Mouse (Mus musculus) gastrocnemius, postnatal 14 days (tissue): ENCODE results near the gene Tex21. TPM values are rescaled to one million over a fixed set of nuclear protein-coding genes. Genes with fewer than 3 reads are reported as not detected.

ENCODE experiments used
- DNase-seq: peaks from one replicate; pipeline ENCODE4 v3.0.0; 2021; ENCODE audit warnings: mixed read lengths
- intact Hi-C: fragments of 180-260 bp; cut with DNase I; formaldehyde crosslinking; loops from one replicate; pipeline ENCODE4 v1.15.1; 2025; ENCODE audit warnings: low total_unique reads
- long read RNA-seq, 2 experiments: library from polyadenylated mRNA; stranded (forward); transcript quantifications; one replicate each; pipeline ENCODE4 v2.0.0; 2021
- total RNA-seq, 2 experiments: library from RNA; stranded (reverse); gene quantifications; 2 replicates each; pipeline ENCODE4 v1.2.3; 2021

The Tex21 gene
- total RNA-seq, result not detected
- long read RNA-seq, experiment 1, result 0 reads
- long read RNA-seq, experiment 2, result 0 reads

DNA sequence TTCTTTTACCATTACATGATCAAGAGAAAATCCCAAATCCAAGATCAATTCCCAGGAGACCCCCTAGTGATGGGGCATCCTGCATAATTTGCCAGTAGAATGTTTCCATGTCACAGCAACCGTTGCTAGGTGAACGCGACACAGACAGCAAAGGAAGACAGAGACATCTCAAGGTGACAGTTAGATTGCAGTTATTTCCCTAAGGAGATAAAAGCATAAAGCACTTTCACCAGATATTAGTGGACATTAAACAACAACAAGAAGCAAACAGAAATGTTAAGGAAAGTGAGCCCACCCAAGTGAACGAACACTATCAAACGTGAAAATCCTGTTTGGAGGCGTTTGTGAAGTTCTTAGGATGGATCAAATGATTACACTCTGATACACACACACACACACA lies at the start of gene Tex21:
TSS of gene Tex21 (minus strand) at position 101 of the 400 bp plus-strand sequence.
- no peak for DNase-seq
- intact Hi-C loops, result no loop called here

DNA sequence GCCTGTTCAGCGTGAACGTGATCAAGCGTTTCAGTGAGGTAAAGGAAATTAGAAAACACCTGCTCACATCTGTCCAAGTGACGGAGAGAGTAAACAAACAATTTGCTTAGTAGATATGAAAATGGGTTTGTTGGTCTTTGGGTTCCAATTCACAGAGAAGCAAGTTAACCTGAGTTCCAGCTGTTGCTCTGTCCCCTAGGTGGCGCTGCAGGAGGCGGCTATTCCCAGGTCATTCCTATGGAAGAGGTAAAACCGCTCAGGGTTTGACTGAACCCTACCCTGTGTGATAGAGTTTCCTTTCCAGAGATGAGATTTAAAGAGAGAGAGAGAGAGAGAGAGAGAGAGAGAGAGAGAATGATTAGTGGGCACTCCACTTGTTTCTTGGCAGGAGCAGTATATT lies 46.6 kb upstream of the Tex21 start:
- intact Hi-C loops, result loop anchor here (10.0 kb wide), 1 partner anchor 182 kb away; no protein-coding TSS in a partner anchor
- DNase-seq, result peak; percentile 63

DNA sequence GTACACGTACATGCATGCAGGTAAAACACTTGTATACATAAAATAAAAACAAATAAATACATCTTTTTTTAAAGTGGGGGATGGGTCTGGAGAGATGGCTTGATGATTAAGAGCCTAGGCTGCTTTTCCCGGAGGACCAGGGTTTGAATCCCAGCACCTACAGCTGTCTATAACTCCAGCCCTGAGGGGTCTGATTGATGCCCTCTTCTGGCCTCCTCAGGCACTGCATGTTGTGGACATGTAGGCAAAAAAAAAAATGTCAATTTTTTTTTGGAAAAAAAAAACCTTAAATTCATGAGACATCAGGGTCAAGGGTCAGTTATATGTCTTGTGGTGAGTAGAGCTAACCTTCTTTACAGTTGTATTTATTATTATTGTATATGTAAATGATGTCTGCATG lies 43.7 kb upstream of the Tex21 start:
- no peak for DNase-seq
- intact Hi-C loops, result loop anchor here (10.0 kb wide), 1 partner anchor 185 kb away; no protein-coding TSS in a partner anchor

DNA sequence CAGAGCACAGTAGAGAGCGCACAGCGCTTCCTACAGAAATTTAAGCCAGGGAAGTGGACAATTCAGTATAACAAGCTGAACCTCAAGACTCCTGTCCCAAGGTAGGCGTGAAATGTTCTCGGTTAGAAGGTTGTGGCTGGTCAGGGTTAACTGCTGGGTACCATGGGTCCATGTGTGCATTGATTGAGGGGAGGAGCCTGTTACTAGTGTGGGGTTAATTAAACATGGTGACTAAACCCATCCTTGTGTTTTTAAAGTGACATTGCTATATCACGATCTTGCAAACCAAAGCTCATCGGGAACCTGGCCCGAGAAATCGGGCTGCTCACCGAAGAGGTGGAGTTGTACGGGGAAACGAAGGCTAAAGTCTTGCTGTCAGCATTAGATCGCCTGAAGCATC lies 42.9 kb upstream of the Tex21 start:
- no peak for DNase-seq
- intact Hi-C loops, result no loop called here

DNA sequence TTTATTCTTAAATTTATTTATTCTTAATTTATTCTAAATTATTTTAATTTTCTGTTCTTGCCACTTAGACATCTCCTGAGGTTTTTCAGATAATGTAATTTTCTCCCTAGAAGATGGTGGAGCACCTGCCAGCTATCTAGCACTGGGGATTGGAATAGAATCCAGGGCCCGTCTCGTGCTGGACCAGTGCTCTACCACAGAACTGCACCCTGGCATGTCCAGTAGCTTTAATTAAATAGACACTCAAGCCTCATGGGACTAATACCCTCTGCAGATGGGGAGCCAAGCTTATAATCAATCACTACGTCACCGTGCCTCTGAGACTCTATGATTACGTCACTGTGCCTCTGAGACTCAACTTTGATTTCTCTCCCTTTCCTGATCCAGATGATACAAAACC lies 41.9 kb upstream of the Tex21 start:
- no peak for DNase-seq
- intact Hi-C loops, result no loop called here

DNA sequence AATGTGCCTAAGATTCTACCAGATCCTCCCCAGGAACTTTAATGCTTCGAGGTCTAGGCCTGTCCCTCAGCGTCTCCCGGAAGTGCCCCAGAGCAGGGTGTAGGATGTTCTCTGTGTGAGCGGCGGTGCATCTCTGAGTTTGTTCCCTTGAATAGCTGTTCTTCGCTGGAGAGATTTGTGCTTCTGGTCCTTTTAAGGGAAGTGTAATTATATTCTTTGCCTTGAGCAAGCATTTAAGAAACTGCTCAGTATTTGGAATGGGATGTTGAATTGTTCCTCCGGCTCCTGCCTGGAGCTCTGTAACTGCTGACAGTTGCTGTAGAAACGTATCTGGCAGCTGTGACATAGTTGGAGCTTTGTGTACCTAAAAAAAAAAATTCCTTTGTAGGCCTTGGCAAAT lies 41.4 kb upstream of the Tex21 start:
- no peak for DNase-seq

DNA sequence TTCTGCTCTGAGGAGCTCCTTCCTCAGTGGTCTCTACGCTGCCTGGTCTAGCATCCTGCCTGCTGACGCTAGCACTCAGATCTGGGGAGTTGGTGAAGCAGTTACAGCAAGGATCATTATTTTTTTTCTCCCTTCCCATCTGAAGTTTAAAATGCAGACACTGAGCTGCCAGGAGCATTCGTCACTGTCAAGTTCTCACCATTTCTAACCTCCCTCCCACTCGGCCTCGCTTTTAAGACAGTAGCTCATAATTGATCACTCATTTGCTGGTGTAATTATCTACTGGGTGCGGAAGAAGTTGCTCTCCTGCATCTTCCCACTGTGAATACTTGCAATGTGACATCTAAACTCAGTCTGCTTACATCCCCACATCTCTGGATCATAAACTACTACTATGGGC lies 38.9 kb upstream of the Tex21 start:
- no peak for DNase-seq
- intact Hi-C loops, result no loop called here

More for the DNA sequence above, 41.4 kb upstream of the Tex21 start:
- intact Hi-C loops, result no loop called here

DNA sequence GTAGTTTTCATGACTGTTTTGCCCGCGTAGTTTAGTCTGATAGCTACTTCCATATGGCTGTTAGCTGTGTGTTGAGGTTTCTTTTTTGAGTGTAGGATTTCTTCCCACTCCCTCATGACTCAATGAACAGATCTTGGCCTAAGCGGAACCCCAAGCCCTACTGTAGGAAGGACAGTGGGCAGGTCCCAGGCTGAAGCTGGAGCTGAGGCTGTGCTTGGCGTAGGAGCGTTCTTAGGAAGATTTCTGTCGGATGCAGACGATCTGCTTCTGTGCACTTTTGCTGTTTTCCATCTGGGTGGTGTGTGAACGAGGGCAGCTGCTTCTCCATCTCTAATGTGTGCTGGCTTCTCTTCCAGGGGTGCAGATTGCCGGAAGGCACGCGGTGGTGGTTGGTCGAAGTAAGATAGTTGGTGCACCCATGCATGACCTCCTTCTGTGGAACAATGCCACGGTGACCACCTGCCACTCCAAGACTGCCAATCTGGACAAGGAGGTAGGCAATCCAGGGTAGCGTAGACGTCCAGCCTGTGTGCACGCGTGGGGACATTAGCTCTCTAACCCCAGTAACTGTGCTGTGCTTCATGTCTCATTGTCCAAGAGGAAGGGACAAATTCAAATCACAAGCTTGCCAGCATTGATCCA lies 36.1 kb upstream of the Tex21 start:
- no peak for DNase-seq
- intact Hi-C loops, result no loop called here

DNA sequence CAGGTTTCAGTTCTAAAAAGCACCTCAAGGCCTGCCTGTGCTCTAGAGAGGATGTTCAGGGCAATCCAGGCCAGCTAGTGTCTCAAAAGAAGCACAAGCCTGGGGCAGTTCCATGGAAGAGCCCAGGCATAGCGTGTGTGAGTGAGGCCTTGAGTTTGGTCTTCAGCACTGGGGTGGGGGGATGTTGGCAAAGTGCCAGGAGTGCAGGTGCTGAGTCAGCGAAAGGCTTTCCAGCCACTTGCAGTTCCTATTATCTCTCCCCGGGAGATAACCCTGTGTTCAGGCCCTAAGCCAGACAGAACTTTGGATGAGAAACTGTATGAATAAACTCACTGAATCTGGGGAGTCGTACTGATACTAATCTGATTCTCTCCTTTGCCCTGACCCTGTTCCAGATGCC lies 35.6 kb upstream of the Tex21 start:
- intact Hi-C loops, result no loop called here
- no peak for DNase-seq

DNA sequence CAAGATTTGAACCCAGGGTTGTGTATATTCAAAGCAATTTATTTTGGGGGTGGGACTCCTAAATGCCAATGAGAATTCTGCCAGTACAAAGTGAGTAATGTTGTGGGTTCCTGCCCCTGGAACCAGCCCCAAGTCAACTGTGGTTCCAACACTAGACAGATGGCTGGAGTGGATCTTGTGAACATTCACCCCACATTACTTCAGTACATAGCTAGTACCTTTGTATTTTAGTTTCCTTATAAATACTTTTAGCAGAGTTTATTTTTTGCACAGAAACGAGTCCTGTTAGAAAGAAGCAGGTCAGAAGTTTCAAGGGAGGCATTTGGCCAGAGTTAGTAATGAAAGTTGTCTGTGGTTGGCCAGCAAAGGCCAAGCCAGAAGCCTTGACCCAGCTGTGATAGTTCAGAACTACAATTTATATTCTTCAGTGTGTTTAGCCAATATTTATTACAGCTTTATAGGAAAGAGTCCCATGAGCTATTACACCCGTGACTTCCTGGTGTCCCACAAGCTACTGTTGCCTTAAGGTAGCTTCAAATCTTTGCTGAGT lies 34.6 kb upstream of the Tex21 start:
- DNase-seq, result no peak
- intact Hi-C loops, result no loop called here

DNA sequence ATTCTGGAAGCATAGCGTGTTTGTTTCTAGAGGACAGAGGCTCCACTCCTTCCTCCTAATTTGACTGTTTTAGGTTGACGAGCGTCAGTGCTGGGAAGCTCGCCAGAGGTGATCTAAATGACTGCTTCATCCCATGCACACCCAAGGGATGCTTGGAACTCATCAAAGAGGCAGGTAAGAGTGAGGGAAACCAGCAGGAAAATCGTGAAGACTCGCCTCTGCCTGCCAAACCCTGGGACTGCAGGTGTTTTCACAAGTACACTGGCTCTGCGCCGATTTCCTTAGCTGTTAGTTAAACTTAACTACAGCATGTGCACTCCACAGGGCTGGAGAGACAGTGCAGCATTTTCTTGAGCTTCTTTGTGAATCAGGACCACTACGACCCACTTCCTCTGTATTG lies 34.0 kb upstream of the Tex21 start:
- no peak for DNase-seq
- intact Hi-C loops, result no loop called here

DNA sequence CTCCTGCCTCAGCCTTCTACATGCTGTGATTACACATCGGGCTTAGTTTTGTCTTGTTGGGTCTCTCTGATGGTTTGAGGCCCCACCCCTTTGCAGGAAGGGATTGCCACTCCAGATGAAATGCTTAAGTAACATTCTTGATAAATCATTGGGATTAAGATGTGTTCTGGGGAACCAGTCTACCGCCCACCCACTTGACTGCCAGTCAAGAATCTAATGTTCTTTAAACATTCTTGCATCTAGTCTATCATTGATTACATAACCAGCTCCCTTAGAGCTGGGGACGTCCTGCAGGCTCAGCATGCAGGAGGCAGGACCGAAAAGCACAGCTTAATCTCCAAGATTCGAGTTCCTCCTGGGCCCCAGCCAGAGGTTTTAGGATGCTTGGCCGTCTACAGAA lies 31.7 kb upstream of the Tex21 start:
- intact Hi-C loops, result no loop called here

DNA sequence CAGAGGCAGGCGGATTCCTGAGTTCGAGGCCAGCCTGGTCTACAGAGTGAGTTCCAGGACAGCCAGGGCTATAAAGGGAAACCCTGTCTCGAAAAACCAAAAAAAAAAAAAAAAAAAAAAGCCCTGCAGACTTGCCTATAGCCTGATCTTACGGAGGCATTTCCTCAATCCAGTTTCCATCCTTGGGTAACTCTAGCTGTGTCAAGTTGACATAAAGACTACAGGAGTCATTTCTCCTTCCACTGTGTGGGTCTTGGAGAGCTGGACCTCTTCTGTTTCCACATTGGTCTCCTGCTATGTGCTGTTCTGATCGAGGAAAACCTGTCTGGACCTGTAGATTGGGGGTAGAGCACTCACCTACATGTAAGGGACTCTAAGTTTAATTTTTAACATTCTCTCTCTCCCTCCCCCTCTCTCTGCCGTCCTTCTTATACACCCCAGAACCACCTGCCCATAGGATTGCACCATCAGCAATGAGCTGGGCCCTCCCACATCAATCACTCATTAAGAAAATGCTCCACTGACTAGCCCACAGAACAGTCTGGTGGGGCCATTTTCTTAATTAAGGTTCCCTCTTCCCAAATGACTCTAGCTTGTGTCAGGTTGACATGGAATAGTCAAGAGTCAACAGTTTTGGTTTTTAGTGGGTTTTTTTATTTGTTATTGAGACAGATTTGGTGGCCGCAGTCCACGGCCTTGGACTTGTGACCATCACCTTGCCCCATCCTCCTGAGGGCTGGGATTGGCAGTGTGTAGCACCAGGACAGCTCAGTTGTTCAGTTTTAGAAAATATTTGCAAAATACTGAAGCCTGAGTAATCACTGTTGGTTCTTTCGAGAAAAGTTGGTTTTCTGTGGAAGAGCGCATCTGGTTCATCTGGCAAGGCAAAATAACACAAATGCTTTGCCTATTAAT lies 26.3 kb upstream of the Tex21 start:
- intact Hi-C loops, result no loop called here
- no peak for DNase-seq

More for the DNA sequence above, 31.7 kb upstream of the Tex21 start:
- DNase-seq, result no peak

DNA sequence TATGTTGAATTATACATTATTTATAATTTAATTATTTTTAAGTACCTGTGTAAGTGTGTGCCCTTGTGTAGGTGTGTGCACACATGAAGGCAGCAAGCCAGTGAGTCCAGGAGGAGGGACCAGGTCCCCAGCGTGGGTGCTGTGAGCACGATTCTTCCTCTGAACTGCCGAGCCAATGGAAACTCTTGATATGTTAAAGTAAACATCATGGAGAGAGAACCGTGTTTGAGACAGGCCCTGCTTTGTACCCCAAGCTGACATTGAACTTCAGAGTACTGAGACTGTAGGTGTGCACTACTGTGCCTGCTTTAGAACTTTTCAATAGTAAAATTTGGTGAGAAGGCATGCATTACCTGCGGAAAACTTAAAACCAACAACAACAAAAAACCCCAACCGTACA lies 25.0 kb upstream of the Tex21 start:
- intact Hi-C loops, result no loop called here
- no peak for DNase-seq

DNA sequence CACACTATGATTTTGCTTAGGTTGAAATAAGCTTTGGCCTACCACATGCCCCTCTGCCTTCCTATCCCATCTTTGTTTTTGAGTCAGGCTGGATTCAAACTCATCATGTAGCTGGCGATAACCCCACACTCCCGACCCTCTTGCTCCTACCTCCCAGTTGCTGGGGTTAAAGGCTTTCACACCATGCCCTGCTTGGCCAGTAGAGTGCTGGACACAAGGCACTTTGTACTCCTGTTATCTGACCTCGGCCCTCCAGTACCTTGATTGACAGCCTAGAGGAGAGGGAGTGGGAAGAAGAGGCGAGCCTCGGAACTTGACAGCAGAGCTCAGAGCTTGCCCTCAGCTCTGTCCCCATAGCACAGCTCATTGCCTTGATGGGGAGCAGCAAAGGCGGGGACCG lies 22.6 kb upstream of the Tex21 start:
- DNase-seq, result no peak
- intact Hi-C loops, result loop anchor here (5.0 kb wide), 1 partner anchor 73 kb away; no protein-coding TSS in a partner anchor

DNA sequence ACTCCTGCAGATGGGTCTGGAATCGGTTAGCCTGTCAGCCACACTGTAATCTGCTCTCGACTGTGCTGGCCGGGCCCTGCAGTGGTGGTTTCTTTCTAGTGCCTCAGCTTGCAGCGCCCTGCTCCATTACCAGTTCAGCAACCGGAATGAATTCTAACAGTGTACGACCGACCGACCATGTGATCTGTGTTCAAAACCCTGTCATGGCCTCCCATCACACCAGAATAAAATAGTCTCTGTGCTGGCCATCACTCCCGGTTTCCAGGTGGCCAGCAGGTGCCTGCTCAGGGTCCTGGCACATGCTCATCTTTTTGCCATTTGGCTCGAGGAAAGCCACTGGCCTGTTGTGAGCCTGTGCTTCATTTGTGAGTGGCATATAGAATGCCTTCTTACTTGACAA lies 22.1 kb upstream of the Tex21 start:
- intact Hi-C loops, result loop anchor here (5.0 kb wide), 1 partner anchor 74 kb away; no protein-coding TSS in a partner anchor
- DNase-seq, result no peak

DNA sequence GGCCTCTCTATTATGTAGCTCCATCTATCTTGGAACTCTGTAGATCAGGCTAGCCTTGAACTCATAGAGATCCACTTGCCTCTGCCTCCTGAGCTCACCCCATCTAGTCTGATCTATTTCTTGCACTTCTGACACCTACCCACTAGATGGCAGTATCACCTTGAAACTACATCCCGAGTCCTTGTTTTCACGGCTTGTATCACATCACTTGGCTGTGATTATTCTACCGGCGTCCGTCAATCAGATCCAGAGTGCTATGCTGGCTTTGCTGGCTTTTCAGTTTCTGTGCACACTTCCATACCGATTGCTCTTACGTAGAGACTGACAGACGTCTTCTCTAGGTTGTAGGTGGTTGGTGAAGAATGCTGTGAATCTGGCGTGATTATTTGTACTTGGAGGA lies 20.3 kb upstream of the Tex21 start:
- no peak for DNase-seq
- intact Hi-C loops, result loop anchor here (5.0 kb wide), 1 partner anchor 75 kb away; no protein-coding TSS in a partner anchor

DNA sequence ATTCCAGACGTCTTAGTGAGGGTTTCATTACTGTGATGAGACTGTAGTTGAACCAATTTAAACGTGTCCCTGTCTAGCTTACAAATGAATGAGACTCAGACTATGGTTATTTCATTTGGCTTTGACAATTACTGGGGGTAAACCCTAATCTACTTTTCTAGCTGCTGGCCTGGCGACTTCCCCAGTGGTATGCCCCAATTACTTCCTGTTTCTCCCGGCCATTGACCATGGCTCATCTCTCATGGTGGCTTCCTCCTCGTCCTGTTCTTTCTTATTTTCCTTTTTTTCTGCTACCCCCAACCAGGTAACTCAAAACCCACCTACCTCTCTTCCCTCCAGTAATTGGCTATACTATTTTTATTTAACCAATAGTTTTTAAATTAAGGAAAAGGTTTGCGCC lies 18.5 kb upstream of the Tex21 start:
- intact Hi-C loops, result loop anchor here (5.0 kb wide), 1 partner anchor 77 kb away; no protein-coding TSS in a partner anchor
- no peak for DNase-seq

DNA sequence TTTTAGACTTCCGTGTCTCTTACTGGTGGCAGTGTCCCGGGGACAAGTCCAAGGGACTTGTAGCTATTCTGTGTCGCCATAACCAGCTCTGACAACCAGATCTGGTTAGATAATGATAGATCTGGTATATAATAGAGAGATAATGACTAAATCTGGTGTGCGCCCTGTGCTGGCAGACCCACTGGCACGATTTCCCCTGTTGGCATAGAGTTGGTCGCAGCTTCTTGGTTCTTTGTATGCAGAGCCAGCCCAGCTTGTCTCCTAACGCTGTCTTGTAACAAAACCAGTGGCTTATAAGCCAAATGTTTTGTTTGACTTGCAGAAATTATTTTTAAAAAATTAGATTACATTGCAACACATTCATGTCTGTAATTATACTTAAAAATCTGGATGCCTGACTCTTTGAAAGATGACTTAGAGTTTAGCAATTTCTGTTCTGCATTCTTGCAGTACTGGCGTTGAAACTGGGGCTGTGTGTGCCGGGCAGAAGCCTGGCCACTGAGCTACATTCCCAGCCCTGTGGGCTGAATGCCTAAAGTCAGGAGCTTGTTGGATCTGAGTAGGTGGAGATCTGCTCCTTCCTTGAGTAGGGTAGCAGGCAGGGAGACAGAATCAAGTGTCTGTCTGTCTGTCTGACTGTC lies 17.9 kb upstream of the Tex21 start:
- intact Hi-C loops, result no loop called here
- peak; percentile 50 for DNase-seq

DNA sequence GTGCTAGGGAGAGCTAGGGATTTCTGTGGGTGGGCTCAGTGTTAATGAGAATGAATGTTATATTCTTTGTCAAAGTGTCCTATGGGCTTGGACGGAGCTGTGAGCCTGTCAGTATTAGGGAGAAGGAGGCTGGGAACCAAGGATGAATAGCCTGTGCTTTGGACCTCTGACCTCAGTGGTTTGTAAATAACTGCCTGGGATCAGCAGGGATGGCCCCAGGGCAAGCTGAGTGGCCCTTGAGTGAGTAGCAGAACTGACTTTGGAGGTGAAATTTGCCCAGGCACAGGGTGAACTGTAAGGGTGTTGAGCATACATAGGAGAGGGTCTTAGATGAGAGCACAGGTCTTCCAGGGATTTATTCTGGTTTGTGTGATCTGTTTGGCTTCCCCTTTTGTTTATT lies 17.3 kb upstream of the Tex21 start:
- no peak for DNase-seq
- intact Hi-C loops, result no loop called here
